Mouse (Mus musculus) MEL (cell line): ENCODE measurements around the gene Phgdh. TPM values are rescaled to one million over a fixed set of nuclear protein-coding genes. Genes with fewer than 3 reads are reported as not detected.

Experiments used
- DNase-seq: peaks from one replicate; pipeline ENCODE4 v3.0.0; 2011; ENCODE audit warnings: low read depth, low spot score
- H3K27ac ChIP-seq: 2 replicates; pipeline ENCODE4 v1.5.1; 2012; ENCODE audit warnings: low read depth, mild to moderate bottlenecking, control low read depth, low read length, moderate library complexity; ENCODE audit not compliant: control insufficient read depth
- H3K27me3 ChIP-seq, 2 experiments: fragments of 150-350 bp in 1 of 2; sonication (generic) in 1 of 2; 2 replicates each; pipeline ENCODE4 v1.6.1; 2012; ENCODE audit warnings: low read length in 2 of 2, mild to moderate bottlenecking in 2 of 2, improper control_type of control experiment in 1 of 2, moderate library complexity in 1 of 2; ENCODE audit not compliant: insufficient read depth in 2 of 2, control insufficient read depth in 1 of 2
- H3K36me3 ChIP-seq, 2 experiments: 2 replicates each; pipeline ENCODE4 v1.6.1; 2012 to 2014; ENCODE audit warnings: low read length in 2 of 2, improper control_type of control experiment in 1 of 2, inconsistent platforms in 1 of 2, mild to moderate bottlenecking in 1 of 2; ENCODE audit not compliant: insufficient read depth in 2 of 2, control insufficient read depth in 1 of 2
- H3K4me1 ChIP-seq, 2 experiments: fragments of 150-350 bp in 1 of 2; sonication (generic) in 1 of 2; 2 replicates each; pipeline ENCODE4 v1.6.1; 2012; ENCODE audit warnings: low read length in 2 of 2, improper control_type of control experiment in 1 of 2, mild to moderate bottlenecking in 1 of 2; ENCODE audit not compliant: insufficient read depth in 2 of 2, control insufficient read depth in 1 of 2
- H3K4me3 ChIP-seq, 2 experiments: fragments of 150-350 bp in 1 of 2; sonication (generic) in 1 of 2; 2 replicates each; pipeline ENCODE4 v1.5.1; 2012; ENCODE audit warnings: low read depth in 2 of 2, low read length in 2 of 2, mild to moderate bottlenecking in 2 of 2, moderate library complexity in 2 of 2, control low read depth in 1 of 2, improper control_type of control experiment in 1 of 2; ENCODE audit not compliant: control insufficient read depth in 1 of 2, insufficient read depth in 1 of 2
- H3K79me2 ChIP-seq: 2 replicates; pipeline ENCODE4 v1.6.1; 2012; ENCODE audit warnings: mild to moderate bottlenecking, low read length, moderate library complexity; ENCODE audit not compliant: control insufficient read depth, poor library complexity, insufficient read depth
- H3K9ac ChIP-seq: 2 replicates; pipeline ENCODE4 v1.6.1; 2012; ENCODE audit warnings: low read depth, mild to moderate bottlenecking, control low read depth, low read length, moderate library complexity; ENCODE audit not compliant: control insufficient read depth, poor library complexity, severe bottlenecking
- H3K9me3 ChIP-seq: fragments of 150-350 bp; sonication (generic); replicated peaks from 2 replicates; pipeline ENCODE4 v1.6.1; 2012; ENCODE audit warnings: mild to moderate bottlenecking, low read length, improper control_type of control experiment, moderate library complexity; ENCODE audit not compliant: insufficient read depth
- BHLHE40 ChIP-seq: IDR thresholded peaks from 2 replicates; pipeline ENCODE4 v1.6.1; 2012; ENCODE audit warnings: low read depth, mild to moderate bottlenecking, inconsistent platforms, low read length, improper control_type of control experiment, borderline replicate concordance
- CHD1 ChIP-seq: IDR thresholded peaks from 2 replicates; pipeline ENCODE4 v1.6.1; 2012; ENCODE audit warnings: low read depth, mild to moderate bottlenecking, inconsistent platforms, low read length, improper control_type of control experiment
- CTCF ChIP-seq, 3 experiments: IDR thresholded peaks in 2 of 3; conservative IDR thresholded peaks in 1 of 3; 2 replicates each; pipeline ENCODE4 v1.5.1; 2011 to 2012; ENCODE audit warnings: low read length in 3 of 3, low read depth in 2 of 3, mild to moderate bottlenecking in 2 of 3, improper control_type of control experiment in 1 of 3, inconsistent platforms in 1 of 3, mixed read lengths in 1 of 3, moderate library complexity in 1 of 3; ENCODE audit not compliant: control insufficient read depth in 1 of 3, insufficient read depth in 1 of 3, poor library complexity in 1 of 3, severe bottlenecking in 1 of 3
- E2F4 ChIP-seq: IDR thresholded peaks from 2 replicates; pipeline ENCODE4 v1.6.1; 2011; ENCODE audit warnings: low read depth, low read length, improper control_type of control experiment, borderline replicate concordance
- ETS1 ChIP-seq: IDR thresholded peaks from 2 replicates; pipeline ENCODE4 v1.6.1; 2012; ENCODE audit warnings: low read depth, mild to moderate bottlenecking, inconsistent platforms, low read length, improper control_type of control experiment, moderate library complexity
- GATA1 ChIP-seq: IDR thresholded peaks from 2 replicates; pipeline ENCODE4 v1.6.1; 2011; ENCODE audit warnings: low read depth, low read length, improper control_type of control experiment
- MAFK ChIP-seq: IDR thresholded peaks from 2 replicates; pipeline ENCODE4 v1.6.1; 2011; ENCODE audit warnings: low read depth, mild to moderate bottlenecking, low read length, improper control_type of control experiment, borderline replicate concordance
- MAX ChIP-seq: IDR thresholded peaks from 2 replicates; pipeline ENCODE4 v1.6.1; 2011; ENCODE audit warnings: low read length, improper control_type of control experiment
- MAZ ChIP-seq: IDR thresholded peaks from 2 replicates; pipeline ENCODE4 v1.6.1; 2012; ENCODE audit warnings: low read depth, mild to moderate bottlenecking, inconsistent platforms, low read length, improper control_type of control experiment
- MEF2A ChIP-seq: IDR thresholded peaks from 2 replicates; pipeline ENCODE4 v1.6.1; 2014; ENCODE audit warnings: low read depth, mild to moderate bottlenecking, inconsistent platforms, low read length, improper control_type of control experiment; ENCODE audit not compliant: poor library complexity, insufficient replicate concordance, severe bottlenecking; ENCODE audit errors: extremely low read depth
- NELFE ChIP-seq: IDR thresholded peaks from 2 replicates; pipeline ENCODE4 v1.6.1; 2011; ENCODE audit warnings: low read depth, low read length, improper control_type of control experiment
- NRF1 ChIP-seq: IDR thresholded peaks from 2 replicates; pipeline ENCODE4 v1.6.1; 2014; ENCODE audit warnings: low read depth, mild to moderate bottlenecking, inconsistent platforms, low read length, improper control_type of control experiment, moderate library complexity; ENCODE audit not compliant: poor library complexity, insufficient read depth, severe bottlenecking
- POLR2A ChIP-seq, 2 experiments: IDR thresholded peaks; 2 replicates each; pipeline ENCODE4 v1.6.1; 2011 to 2012; ENCODE audit warnings: low read length in 2 of 2, mild to moderate bottlenecking in 2 of 2, control low read depth in 1 of 2, improper control_type of control experiment in 1 of 2, low read depth in 1 of 2, moderate library complexity in 1 of 2; ENCODE audit not compliant: control insufficient read depth in 1 of 2, insufficient read depth in 1 of 2, poor library complexity in 1 of 2
- POLR2AphosphoS2 ChIP-seq: IDR thresholded peaks from 2 replicates; pipeline ENCODE4 v1.6.1; 2011; ENCODE audit warnings: low read length, improper control_type of control experiment
- POLR2AphosphoS5 ChIP-seq: IDR thresholded peaks from 2 replicates; pipeline ENCODE4 v1.6.1; 2012; ENCODE audit warnings: low read depth, borderline replicate concordance, mild to moderate bottlenecking, inconsistent platforms, low read length, moderate library complexity, mixed read lengths
- TBP ChIP-seq: IDR thresholded peaks from 2 replicates; pipeline ENCODE4 v1.8.0; 2011; ENCODE audit warnings: low read depth, low read length, improper control_type of control experiment
- USF1 ChIP-seq: IDR thresholded peaks from 2 replicates; pipeline ENCODE4 v1.6.1; 2014; ENCODE audit warnings: low read depth, mild to moderate bottlenecking, inconsistent platforms, low read length, improper control_type of control experiment, moderate library complexity
- USF2 ChIP-seq, 2 experiments: IDR thresholded peaks; 2 replicates each; pipeline ENCODE4 v1.6.1; 2011 to 2012; ENCODE audit warnings: improper control_type of control experiment in 2 of 2, low read length in 2 of 2, borderline replicate concordance in 1 of 2, inconsistent platforms in 1 of 2, low read depth in 1 of 2, mild to moderate bottlenecking in 1 of 2; ENCODE audit not compliant: insufficient read depth in 1 of 2
- ZNF384 ChIP-seq: IDR thresholded peaks from 2 replicates; pipeline ENCODE4 v1.6.1; 2012; ENCODE audit warnings: low read depth, mild to moderate bottlenecking, inconsistent platforms, low read length, improper control_type of control experiment
- polyA plus RNA-seq, 2 experiments: library from polyadenylated mRNA; stranded (reverse) in 1 of 2; unstranded in 1 of 2; fragments of >175 nt in 1 of 2; fragments of >200 nt in 1 of 2; gene quantifications; 2 replicates each; pipeline versions ENCODE4 v1.2.1 to v1.2.4; 2012; ENCODE audit warnings: low replicate concordance in 2 of 2, low read depth in 1 of 2; ENCODE audit not compliant: insufficient read length in 2 of 2, insufficient read depth in 1 of 2, missing spikeins in 1 of 2
- total RNA-seq: library from RNA; depleted of rRNA; stranded (reverse); fragments of 300-350 nt; gene quantifications from 2 replicates; pipeline ENCODE4 v1.2.3, GENCODE M21; 2012

The Phgdh gene
- total and polyA plus RNA-seq, 3 experiments = 247 to 303 TPM; not detected in 1

GRCm38 (mm10) chr3:98379236-98379635 lies 39.4 kb upstream of the Phgdh start:
- no peak overlapping the region for H3K9ac ChIP-seq
- no peaks in the 10 kb centered on the region for H3K4me1 ChIP-seq
- no peak overlapping the region for H3K27ac ChIP-seq
- H3K79me2 ChIP-seq = no peaks in the 10 kb centered on the region
- DNase-seq = no peak
- peaks cover 3 to 5% of the 10 kb centered on the region in 2 experiments; a peak in 3 of 4 replicates for H3K27me3 ChIP-seq
- TF ChIP-seq MAFK = no peak
- no peak for TF ChIP-seq TBP
- no peak for TF ChIP-seq CHD1
- no peak for TF ChIP-seq MAZ
- no peak for TF ChIP-seq POLR2AphosphoS5
- TF ChIP-seq NRF1 = no peak
- TF ChIP-seq USF2 (IDR thresholded peaks at IDR 0.05; ENCODE audit: borderline replicate concordance in 1 of 2, insufficient read depth in 1 of 2, low read depth in 1 of 2, low read length in 2 of 2) = no peak
- TF ChIP-seq POLR2A (IDR thresholded peaks at IDR 0.05; ENCODE audit: control insufficient read depth in 1 of 2, insufficient read depth in 1 of 2, low read depth in 1 of 2, low read length in 2 of 2, poor library complexity in 1 of 2) = no peak
- TF ChIP-seq E2F4 = no peak
- no peak for TF ChIP-seq ETS1
- TF ChIP-seq USF1 = no peak
- TF ChIP-seq GATA1 = no peak
- H3K4me3 ChIP-seq = no peak overlapping the region
- H3K36me3 ChIP-seq = no peaks in the 10 kb centered on the region
- no peaks in the 10 kb centered on the region for H3K9me3 ChIP-seq

DNA sequence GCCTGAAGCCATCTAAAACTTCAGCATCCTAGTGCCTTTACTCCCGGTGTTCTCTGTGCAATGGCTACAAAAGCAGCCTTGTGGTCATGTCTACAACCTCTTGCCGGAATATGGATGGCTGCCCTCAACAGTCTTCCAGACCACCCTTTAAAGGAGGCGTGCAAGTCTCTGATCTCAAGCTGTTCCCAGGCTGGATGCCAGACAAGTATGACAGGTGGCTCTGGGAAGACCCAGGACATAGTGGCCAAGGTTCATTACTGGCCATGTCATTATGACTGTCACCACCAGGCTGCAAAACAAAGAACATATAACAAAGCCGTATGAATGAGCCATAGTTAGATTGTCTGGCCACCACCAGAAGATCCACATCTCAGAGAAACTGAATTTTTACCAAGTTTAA lies 38.5 kb upstream of the Phgdh start:
- TF ChIP-seq NELFE (no peak), POLR2AphosphoS5 (no peak), POLR2AphosphoS2 (no peak), POLR2A (IDR thresholded peaks at IDR 0.05; ENCODE audit: control insufficient read depth in 1 of 2, insufficient read depth in 1 of 2, low read depth in 1 of 2, low read length in 2 of 2, poor library complexity in 1 of 2) (no peak), MAX (no peak), ZNF384 (no peak), BHLHE40 (no peak), CTCF (IDR thresholded peaks at IDR 0.05 in 2 of 3, conservative IDR thresholded peaks at IDR 0.05 in 1 of 3; ENCODE audit: control insufficient read depth in 1 of 3, insufficient read depth in 1 of 3, low read depth in 2 of 3, low read length in 3 of 3, poor library complexity in 1 of 3, severe bottlenecking in 1 of 3) (no peak), MEF2A (no peak)
- TF ChIP-seq, all 39 proteins: peak for 0
- no peak for DNase-seq

More for the DNA sequence above, 38.5 kb upstream of the Phgdh start:
- Histone ChIP-seq H3K27me3 (peaks cover 3 to 7% of the 10 kb centered on the region in 2 experiments; a peak in 3 of 4 replicates), H3K9me3 (no peaks in the 10 kb centered on the region), H3K9ac (no peak overlapping the region), H3K27ac (no peak overlapping the region), H3K36me3 (no peaks in the 10 kb centered on the region), H3K4me3 (no peak overlapping the region), H3K79me2 (no peaks in the 10 kb centered on the region), H3K4me1 (no peaks in the 10 kb centered on the region)
